In the genomic region with DNA sequence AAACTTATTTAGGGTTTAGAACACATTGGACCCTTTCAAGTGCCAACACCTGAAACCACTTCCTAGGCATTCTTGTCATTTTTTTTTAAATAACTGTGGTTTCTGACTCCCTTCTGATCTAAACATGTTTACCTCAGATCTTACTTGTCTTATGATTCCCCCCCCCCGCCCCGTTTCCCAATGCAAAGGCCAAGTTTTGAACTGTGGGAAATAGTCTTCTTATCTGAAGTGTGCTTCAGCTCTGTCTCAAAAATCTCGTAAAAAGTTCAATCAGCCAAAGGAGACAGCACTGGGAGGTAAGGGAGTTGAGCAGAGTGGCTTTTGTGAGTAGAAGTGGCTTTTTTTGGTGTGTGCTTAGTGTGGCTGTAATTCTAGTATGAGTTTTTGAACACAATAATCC, we compare ENCODE assay signal across 24 mouse cellular contexts.
A peak's percentile ranks its signal among the peaks of the same experiment; 100 is the strongest.
DNase-seq lines count a peak whose midpoint lies in the region; ATAC-seq lines count a peak whose summit lies in the region.
"Had no signal": no experiment of that assay in that cellular context is flagged by ENCODE, and none has a peak within 500 bp of the region (broad histone marks: within the 10 kb centered on the region; RNA-seq: fewer than 3 reads in every experiment).

No protein-coding gene starts in this region.

- no peak overlapping the region for H3K9ac ChIP-seq in forebrain, embryonic 15.5 days (replicated peaks)
- H3K9ac ChIP-seq: embryonic facial prominence, embryonic 15.5 days; heart, embryonic 15.5 days; hindbrain, embryonic 13.5 days had no signal

- no peak overlapping the region for H3K4me2 ChIP-seq in forebrain, embryonic 15.5 days (replicated peaks)
- H3K4me2 ChIP-seq: embryonic facial prominence, embryonic 15.5 days; heart, embryonic 11.5 days; heart, embryonic 15.5 days; hindbrain, embryonic 13.5 days had no signal

- no peaks in the 10 kb centered on the region for H3K27me3 ChIP-seq in forebrain, embryonic 15.5 days
- H3K27me3 ChIP-seq: CH12.LX; embryonic facial prominence, embryonic 15.5 days; heart, embryonic 15.5 days; hindbrain, embryonic 13.5 days; Patski had no signal

- peak; percentile 38; the same call in 1 of the 2 replicates for ATAC-seq in megakaryocyte, adult 5-6 weeks (ENCODE audit: poor library complexity, severe bottlenecking)
- ATAC-seq in forebrain, embryonic 15.5 days (replicated peaks): no peak
- ATAC-seq: forebrain, embryonic 16.5 days; hindbrain, postnatal 0 days; Patski had no signal

- H3K4me1 ChIP-seq in forebrain, embryonic 15.5 days: no peaks in the 10 kb centered on the region
- H3K4me1 ChIP-seq: embryonic facial prominence, embryonic 15.5 days; heart, embryonic 15.5 days; hindbrain, embryonic 13.5 days had no signal

- WGBS in forebrain, embryonic 15.5 days: 89% methylated on average over 3 of the region's 3 CpGs

- no peaks in the 10 kb centered on the region for H3K9me3 ChIP-seq in forebrain, embryonic 15.5 days
- H3K9me3 ChIP-seq: embryonic facial prominence, embryonic 15.5 days; heart, embryonic 15.5 days; hindbrain, embryonic 13.5 days had no signal

- peak; percentile 17 for DNase-seq in thymus, postnatal 0 days (ENCODE audit: low spot score)
- no peak for DNase-seq in thymus, postnatal 10 days (ENCODE audit: low spot score in 2 of 2)
- peak; percentile 59 for DNase-seq in T-cell, adult 2 months (ENCODE audit: low spot score)
- DNase-seq in liver: no peak
- no peak for DNase-seq in cerebellum, adult 18-20 months
- DNase-seq: adrenal gland, adult 8-10 months; adrenal gland, postnatal 36 days; cerebellum, adult 8-10 months; cerebellum, postnatal 14 days; embryo, embryonic 11 days; gastrocnemius, postnatal 14 days; heart, adult 2 months; heart, postnatal 14 days had no signal

- H3K27ac ChIP-seq in forebrain, embryonic 15.5 days (replicated peaks): no peak overlapping the region
- H3K27ac ChIP-seq: embryonic facial prominence, embryonic 15.5 days; heart, adult 2 months; heart, embryonic 15.5 days; hindbrain, embryonic 13.5 days; hindbrain, postnatal 0 days had no signal

- no peaks in the 10 kb centered on the region for H3K36me3 ChIP-seq in forebrain, embryonic 15.5 days
- H3K36me3 ChIP-seq: embryonic facial prominence, embryonic 15.5 days; heart, embryonic 15.5 days; hindbrain, embryonic 13.5 days had no signal

- H3K4me3 ChIP-seq in forebrain, embryonic 15.5 days: no peak overlapping the region
- H3K4me3 ChIP-seq: embryonic facial prominence, embryonic 15.5 days; erythroblast, embryonic 14.5 days; heart, adult 2 months; heart, embryonic 15.5 days; hindbrain, embryonic 13.5 days had no signal

Comparison
In these comparisons a context has a peak if more than half of its experiments do, and no peak if none do; other contexts are left out.
1. DNase-seq: peak in thymus, postnatal 0 days (single experiment) and T-cell, adult 2 months (single experiment); none in thymus, postnatal 10 days (0 of 2), liver (single experiment) and cerebellum, adult 18-20 months (0 of 2).